Mouse (Mus musculus): ENCODE results near the gene Vmn1r10. TPM values are rescaled to one million over a fixed set of nuclear protein-coding genes. Genes with fewer than 3 reads are reported as not detected.

Gene Vmn1r10
- polyA plus RNA-seq (2012; rRNA removed; ENCODE audit: low replicate concordance), result not detected in 2 replicates

GRCm38 (mm10) chr6:57109154-57109553 is at the start of gene Vmn1r10:
TSS of gene Vmn1r10 (plus strand) at chr6:57109454.

GRCm38 (mm10) chr6:57066487-57066886 is 42.8 kb upstream of the Vmn1r10 start, which contains the start of gene Vmn1r9:
TSS of gene Vmn1r9 (plus strand) at chr6:57066787.

GRCm38 (mm10) chr6:57133155-57133554 is 23.9 kb downstream of the Vmn1r10 start, which contains the start of gene Vmn1r11:
TSS of gene Vmn1r11 (plus strand) at chr6:57133455.

GRCm38 (mm10) chr6:57156619-57157018 is 47.4 kb downstream of the Vmn1r10 start, which contains the start of gene Vmn1r12:
TSS of gene Vmn1r12 (plus strand) at chr6:57156919.

Other genes with a start within 250 kb of the Vmn1r10 start
- gene Nt5c3, start 185.5 kb upstream of the Vmn1r10 start, polyA plus RNA-seq (2012; rRNA removed; ENCODE audit: low replicate concordance), result 5.2 and 6.1 TPM in 2 replicates
- 0.06 TPM in 1 of 2 replicates, not detected in the other for gene Vmn1r4, start 185.4 kb upstream of the Vmn1r10 start, polyA plus RNA-seq (2012; rRNA removed; ENCODE audit: low replicate concordance)
- not detected in 2 replicates for gene Vmn1r5, start 139.2 kb upstream of the Vmn1r10 start, polyA plus RNA-seq (2012; rRNA removed; ENCODE audit: low replicate concordance)
- gene Vmn1r6, start 112.2 kb upstream of the Vmn1r10 start, polyA plus RNA-seq (2012; rRNA removed; ENCODE audit: low replicate concordance), result not detected in 2 replicates
- not detected in 2 replicates for gene Vmn1r7, start 84.1 kb upstream of the Vmn1r10 start, polyA plus RNA-seq (2012; rRNA removed; ENCODE audit: low replicate concordance)
- not detected in 2 replicates for gene Vmn1r8, start 77.2 kb upstream of the Vmn1r10 start, polyA plus RNA-seq (2012; rRNA removed; ENCODE audit: low replicate concordance)
- not detected in 2 replicates for gene Vmn1r9, start 42.7 kb upstream of the Vmn1r10 start, polyA plus RNA-seq (2012; rRNA removed; ENCODE audit: low replicate concordance)
- not detected in 2 replicates for gene Vmn1r11, start 24.0 kb downstream of the Vmn1r10 start, polyA plus RNA-seq (2012; rRNA removed; ENCODE audit: low replicate concordance)
- not detected in 2 replicates for gene Vmn1r12, start 47.5 kb downstream of the Vmn1r10 start, polyA plus RNA-seq (2012; rRNA removed; ENCODE audit: low replicate concordance)
- gene Vmn1r13, start 93.8 kb downstream of the Vmn1r10 start, polyA plus RNA-seq (2012; rRNA removed; ENCODE audit: low replicate concordance), result not detected in 2 replicates
- not detected in 2 replicates for gene Vmn1r14, start 122.2 kb downstream of the Vmn1r10 start, polyA plus RNA-seq (2012; rRNA removed; ENCODE audit: low replicate concordance)
- not detected in 2 replicates for gene Vmn1r15, start 148.5 kb downstream of the Vmn1r10 start, polyA plus RNA-seq (2012; rRNA removed; ENCODE audit: low replicate concordance)
- gene Vmn1r16, start 220.0 kb downstream of the Vmn1r10 start, polyA plus RNA-seq (2012; rRNA removed; ENCODE audit: low replicate concordance), result not detected in 2 replicates